Mouse (Mus musculus) v-Abl transformed pro-B cells (cell line): ENCODE data around the gene Poln.

Experiments
- in situ Hi-C, 2 experiments: fragments of 400-800 bp; cut with MboI; formaldehyde crosslinking; loops; one replicate each; pipeline ENCODE4 v1.15.1; 2025; ENCODE audit not compliant: unreplicated experiment in 2 of 2

The Poln gene

DNA sequence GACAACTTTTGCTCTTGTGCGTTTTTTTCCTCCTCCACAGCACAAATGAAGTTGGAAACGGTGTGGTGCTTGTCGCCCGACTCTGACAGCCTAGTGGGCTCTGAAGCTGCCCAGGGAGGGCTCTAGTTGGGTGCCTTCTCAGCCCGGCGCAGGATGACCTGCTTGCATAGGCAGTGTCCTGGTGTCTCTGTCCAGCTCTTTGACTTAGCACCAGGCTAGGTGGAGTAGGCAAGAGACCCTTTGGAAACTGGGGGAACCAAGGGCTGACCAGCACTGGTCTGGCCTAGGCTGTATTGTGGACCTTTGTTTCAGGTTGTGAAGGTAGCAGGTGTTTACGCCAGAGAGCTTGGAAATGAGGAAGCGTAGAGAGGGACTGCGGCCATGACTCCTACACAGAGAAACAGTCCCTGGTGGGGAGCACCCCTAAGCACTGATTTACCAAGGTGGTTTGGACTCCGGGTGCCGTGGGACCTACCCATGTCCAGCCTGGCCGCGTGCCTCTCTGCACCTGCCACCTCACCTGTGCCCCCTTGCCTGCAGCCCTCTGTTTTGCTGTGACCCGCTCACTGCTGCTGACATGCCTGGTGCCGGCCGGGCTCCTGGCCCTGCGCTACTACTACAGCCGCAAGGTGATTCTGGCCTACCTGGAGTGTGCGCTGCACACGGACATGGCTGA, 171.3 kb downstream of the Poln start:
- in situ Hi-C loops, result no loop called here

DNA sequence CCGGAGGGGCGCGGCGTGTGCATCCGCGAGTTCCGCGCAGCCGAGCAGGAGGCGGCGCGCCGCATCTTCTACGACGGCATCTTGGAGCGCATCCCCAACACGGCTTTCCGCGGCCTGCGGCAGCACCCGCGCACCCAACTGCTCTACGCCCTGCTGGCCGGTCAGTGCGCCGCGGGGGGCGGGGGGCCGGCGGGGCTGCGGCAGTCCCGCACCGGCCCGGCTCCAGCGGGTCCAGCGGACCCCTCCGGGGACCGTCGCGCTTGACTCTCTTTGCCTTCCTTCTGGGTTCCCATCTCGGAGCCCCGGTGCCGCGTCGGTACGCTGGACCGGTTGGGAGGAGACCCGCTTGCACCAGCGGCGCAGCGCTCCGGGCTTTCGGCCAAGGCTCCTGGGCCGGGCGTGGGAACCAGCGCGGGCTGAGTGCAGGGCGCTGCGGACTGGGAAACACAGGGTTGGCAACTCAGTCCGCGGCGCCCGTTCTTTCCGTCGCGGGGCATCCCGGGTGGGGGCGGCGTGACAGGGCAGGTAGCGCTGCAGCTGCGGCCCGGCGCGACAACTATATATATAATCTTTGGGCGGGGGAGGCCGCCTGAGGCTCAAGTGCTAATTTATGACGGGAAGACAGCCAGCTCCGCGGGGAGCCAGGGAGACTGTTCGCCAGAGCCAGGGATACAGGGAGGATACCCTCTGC, 172.1 kb downstream of the Poln start:
- in situ Hi-C loops, result no loop called here

GRCm38 (mm10) chr5:33996694-33997045, 172.6 kb downstream of the Poln start:
- in situ Hi-C loops, result no loop called here

- in situ Hi-C loops, result no loop called here
Measured at GRCm38 (mm10) chr5:33995843-33996693, 173.2 kb downstream of the Poln start, which contains the start of gene Nat8l. Gene Nat8l (plus strand): TSS chr5:33995984.

- in situ Hi-C loops, result no loop called here
Measured at GRCm38 (mm10) chr5:33994671-33995625, 174.3 kb downstream of the Poln start.

DNA sequence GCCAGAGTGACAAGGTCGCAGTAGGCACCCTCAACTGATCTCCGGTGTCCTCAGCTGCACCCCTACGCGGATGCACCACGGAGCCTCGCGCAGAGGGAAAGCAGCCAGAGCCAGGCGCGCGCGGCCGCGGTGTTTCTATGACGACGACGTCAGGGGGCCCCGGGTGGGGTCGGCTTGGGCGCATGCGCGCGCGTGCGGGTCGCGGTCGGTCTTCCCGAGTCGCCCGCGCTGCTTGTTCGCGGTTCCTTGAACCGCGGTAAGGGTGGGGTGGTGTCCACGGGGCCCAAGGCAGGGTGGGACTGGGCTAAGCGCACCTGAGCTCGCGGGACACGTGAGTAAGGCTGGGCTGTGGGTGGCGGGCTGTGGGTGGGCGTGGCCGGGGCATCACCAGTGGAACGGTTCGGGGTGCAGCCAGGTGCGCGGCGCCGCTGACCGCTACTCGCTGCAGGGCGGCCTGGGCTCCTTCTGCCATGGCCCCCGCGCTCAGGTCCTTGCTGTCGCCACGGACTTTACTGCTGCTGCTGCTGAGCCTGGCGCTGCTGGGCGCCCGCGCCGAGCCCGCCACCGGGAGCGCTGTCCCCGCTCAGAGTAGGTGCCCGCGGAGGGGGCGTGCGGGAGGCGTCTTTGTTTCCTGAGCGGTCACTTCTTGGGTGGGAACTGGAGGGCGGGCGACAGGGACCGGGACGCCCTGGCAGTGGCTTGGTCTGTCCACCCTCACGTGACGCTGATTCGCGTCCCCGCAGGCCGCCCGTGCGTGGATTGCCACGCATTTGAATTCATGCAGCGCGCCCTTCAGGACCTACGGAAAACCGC, 185.7 kb downstream of the Poln start, which contains the start of gene Gm1673:
TSS of gene Gm1673 (plus strand) at position 125 of the 813 bp plus-strand sequence.
- in situ Hi-C loops, result no loop called here

DNA sequence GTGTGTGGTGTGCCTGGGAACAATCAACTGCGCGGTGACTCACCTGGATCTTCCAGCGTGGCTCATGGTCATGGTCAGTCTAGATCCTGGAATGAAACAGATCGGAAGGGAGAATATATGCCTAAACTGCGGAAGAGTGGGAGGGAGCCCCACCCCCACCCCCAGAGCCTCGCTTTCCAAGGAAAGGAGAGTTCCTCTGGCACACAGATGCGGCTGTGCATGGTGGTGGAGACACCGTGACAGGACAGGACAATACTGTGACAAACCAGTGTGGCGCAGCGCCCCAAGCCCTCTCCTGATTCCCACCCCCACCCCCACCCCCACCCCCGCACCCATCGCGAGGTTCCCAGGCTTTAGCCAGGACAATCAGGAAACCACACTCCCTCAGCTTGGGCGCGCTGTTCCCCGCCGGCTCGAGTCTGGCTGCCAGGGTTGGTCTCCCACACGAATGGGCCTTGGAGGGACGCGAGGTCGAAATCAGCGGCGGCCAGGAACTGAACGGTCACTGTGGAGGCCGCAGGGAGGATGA, 186.5 kb downstream of the Poln start:
- in situ Hi-C loops, result no loop called here

- in situ Hi-C loops, result no loop called here
Measured at GRCm38 (mm10) chr5:33976267-33976666, 193.0 kb downstream of the Poln start.

- in situ Hi-C loops, result loop anchor here in 1 of 2 experiments (25.0 kb wide), 1 partner anchor 562 kb away; no protein-coding TSS in a partner anchor
Measured at GRCm38 (mm10) chr5:33974736-33975135, 194.5 kb downstream of the Poln start.

- in situ Hi-C loops, result loop anchor here in 1 of 2 experiments (25.0 kb wide), 1 partner anchor 547 kb away; no protein-coding TSS in a partner anchor
Measured at GRCm38 (mm10) chr5:33959382-33959781, 209.9 kb downstream of the Poln start.
